Mouse (Mus musculus): ENCODE measurements around the gene Hnf1a.
"Not testable (repeated sequence)": the region's sequence is repeated elsewhere in the genome, so short reads cannot be mapped to it uniquely, and the experiment has no call there.

The Hnf1a gene

DNA sequence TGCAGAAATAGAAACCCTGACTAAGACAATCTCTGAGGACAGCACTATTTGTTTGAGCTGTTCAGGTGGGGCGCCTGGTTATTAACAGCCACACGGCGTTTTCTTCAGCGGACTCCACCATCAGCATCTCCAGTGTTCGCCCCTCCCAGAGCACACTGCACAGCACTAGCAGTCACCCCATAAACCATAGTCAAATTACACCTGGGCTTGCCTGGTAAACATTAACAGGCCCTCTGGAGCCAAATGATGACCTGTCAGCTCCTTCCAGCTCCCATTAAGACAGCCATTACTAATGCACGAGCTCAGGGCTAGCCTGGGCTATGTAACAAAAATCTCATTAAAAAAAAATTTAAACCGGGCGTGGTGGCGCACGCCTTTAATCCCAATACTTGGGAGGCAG, 25.8 kb downstream of the Hnf1a start:
- DNase-seq (ENCODE audit: low spot score in 2 of 2) = no peak

DNA sequence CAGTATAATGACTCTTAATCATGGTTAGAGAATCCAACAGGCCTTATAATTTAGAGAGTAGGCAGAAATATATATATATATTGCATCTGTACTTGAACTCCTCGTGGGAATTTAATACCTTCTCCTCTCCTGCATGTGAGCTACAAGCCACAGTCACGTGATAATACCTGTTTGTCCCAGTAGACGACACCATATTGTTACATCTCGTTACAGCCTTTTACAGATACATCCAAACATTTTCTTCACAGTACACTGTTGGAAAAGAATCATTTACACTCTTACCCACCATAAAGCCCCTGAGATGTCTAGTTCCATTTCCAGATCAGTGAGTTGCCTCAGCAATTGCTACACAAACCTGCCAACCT, 28.1 kb downstream of the Hnf1a start:
- DNase-seq (ENCODE audit: low spot score in 2 of 2) = no peak

DNA sequence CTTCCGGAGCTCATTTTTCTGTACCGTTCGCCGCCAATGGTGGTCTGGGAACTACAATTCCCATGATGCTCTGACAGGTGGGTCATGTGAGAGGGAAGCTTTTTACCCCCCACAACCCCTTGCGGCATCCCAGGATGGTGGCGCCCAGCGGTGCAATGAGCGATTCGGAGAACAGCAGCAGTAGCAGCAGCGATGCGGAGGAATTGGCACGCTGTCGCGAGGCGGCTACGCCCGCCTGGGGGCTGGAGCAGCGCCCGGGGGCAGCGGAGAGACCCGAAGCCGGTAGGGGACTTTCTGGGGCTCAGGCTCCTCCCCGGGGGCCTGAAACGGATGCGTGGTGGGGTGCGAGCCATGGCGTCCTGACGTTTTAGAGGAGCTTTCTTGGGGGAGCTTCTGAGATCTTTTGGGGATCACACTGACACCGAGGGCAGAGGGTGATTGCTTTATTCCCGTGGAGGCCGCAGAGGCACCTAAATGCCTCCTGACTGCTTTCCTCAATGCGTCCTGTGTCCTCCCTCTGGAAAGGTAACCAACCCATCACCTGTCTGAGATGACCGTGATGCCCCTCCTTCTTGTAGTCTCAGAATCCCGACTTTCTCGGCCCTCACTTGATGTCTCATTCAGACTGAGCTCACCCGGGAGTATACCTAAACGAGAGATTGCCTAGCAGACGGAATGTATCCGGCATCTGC, 28.7 kb downstream of the Hnf1a start, which contains the start of gene 2210016L21Rik:
TSS of gene 2210016L21Rik (plus strand) at position 85 of the 692 bp plus-strand sequence.
- DNase-seq (ENCODE audit: low spot score in 2 of 2) = peak; percentile 85 to 86

DNA sequence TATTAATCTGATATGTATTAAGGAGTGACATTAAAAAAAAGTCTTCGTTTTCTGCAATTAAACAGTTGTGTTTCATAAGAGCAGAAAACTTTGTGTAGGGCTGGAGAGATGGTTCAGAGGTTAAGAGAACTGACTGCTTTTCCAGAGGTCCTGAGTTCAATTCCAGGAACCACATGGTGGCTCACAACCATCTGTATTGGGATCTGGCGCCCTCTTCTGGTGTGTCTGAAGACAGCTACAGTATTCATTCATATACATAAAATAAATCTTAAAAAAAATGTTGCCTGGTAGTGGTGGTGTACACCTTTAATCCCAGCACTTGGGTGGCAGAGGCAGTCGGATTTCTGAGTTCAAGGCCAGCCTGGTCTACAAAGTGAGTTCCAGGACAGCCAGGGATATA, 29.8 kb downstream of the Hnf1a start:
- DNase-seq (ENCODE audit: low spot score in 2 of 2) = not testable (repeated sequence)

DNA sequence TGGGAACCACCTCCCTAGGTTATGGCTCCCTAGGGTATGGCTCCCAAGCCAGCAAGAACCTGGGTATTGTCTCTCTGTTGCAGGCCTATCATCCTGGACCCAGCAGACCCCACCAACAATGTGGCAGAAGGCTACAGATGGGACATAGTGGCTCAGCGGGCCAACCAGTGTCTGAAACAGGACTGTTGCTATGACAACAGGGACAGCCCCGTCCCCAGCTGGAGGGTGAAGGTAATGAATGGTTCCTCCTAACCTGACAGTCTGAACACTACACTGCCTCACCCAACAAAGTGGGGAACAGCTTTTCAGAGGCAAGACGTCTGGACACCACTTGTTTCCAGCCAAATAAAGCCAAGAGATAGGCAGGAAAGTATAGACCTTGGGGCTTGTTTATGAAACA, 35.1 kb downstream of the Hnf1a start:
- DNase-seq (ENCODE audit: low spot score in 2 of 2) = no peak

DNA sequence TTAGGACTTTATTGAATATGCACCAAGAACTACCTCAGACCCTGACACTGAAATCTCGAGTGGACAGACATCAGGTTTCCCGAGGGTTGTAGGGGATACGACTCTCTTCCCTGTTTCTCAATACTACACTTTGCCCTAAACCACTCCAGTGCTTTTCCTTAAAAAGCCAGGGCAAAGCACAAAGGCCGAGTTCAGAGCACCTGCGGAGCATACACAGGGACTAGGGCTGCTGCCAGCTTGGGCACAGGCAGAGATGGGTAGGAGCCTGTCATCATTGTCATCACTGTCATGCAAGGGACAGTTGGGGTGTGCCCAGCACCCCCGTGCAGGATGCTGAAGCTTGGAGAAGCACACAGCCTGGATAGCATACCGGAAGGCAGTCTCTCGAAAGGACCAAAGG, 37.7 kb downstream of the Hnf1a start:
- DNase-seq (ENCODE audit: low spot score in 2 of 2) = no peak

DNA sequence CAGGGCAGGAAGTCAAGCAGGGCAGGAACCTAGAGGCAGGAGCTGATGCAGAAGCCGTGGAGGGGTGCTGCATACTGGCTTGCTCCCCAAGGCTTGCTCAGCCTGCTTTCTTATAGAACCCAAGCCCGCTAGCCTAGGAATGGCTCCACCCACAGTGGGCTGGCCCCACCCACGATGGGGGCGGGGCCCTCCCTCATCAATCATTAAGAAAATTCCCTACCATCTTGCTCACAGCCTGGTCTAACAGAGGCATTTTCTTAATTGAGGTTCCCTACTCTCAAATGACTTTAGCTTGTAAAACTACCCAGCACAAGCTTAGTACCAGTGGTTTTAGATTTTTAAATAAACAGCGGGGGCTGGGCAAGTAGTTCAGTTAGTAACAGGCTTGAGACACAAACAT, 39.3 kb downstream of the Hnf1a start:
- DNase-seq (ENCODE audit: low spot score in 2 of 2) = no peak

DNA sequence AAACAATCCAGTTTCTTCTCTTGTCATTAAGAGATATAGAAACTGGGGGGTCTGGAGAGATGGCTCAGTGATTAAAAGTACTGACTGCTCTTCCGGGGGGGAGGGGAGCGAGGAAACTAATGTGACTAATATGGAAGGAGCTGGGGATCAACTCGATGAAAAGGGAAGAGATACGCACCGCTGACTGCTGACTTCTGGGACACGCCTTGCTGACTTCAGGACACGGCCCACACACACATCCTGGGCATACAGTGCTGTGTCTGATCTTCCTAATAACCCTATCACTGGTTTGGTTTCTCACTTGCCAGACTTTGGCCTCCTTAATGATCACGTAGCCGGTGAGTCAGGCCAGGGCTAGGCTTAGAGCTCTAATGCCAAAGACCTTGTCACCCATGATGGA, 44.1 kb downstream of the Hnf1a start:
- no peak for DNase-seq (ENCODE audit: low spot score in 2 of 2)

DNA sequence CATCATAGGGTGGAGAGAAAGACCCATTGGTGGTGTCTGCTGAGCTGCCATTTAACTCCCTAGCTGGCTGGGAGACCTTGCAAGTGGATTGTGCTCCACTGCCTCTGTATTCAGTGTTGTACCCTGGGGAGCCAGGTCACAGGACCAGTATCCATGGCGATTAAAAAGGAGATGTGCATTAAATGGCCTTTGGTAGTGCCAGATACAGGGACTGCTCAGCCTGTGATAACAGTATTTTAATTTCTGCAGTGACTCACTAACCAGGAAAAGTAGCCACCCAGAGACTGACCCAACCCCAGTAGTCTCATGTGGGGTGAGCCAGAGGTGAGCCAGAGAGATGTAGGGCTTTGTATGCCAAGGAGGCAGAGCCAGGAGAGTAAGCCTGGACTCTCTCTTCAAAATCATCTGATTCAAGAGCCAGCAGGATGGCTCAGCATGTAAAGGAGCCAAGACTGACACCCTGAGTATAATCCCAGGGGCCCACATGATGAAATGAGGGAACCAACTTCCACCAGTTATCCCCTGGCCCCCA, 44.7 kb downstream of the Hnf1a start:
- no peak for DNase-seq (ENCODE audit: low spot score in 2 of 2)

DNA sequence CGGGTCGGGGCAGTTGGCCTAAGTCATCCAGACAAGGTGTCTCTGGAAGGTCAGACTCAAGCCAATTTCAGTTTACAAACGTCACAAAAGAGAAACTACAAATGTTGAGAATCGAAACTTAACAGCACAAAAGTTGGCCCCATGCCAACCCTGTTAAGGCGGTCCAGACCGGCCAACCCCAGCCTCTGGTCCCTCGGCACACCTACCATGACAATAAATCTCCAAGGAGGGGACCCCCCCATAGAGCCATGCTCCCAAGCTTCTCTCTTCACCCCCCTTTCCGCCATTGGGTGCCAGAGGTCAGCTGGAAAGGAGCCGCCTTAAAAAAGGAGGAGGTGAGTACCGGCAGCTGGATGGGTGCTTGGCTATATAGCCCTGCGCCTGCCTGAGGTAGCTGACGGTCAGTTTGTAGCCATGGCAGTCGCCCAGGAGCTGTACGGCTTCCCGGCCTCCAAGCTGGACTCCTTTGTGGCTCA, 47.9 kb downstream of the Hnf1a start, which contains the start of gene Oasl1:
TSS of gene Oasl1 (plus strand) at position 243 of the 476 bp plus-strand sequence.
- DNase-seq (ENCODE audit: low spot score in 2 of 2) = no peak

DNA sequence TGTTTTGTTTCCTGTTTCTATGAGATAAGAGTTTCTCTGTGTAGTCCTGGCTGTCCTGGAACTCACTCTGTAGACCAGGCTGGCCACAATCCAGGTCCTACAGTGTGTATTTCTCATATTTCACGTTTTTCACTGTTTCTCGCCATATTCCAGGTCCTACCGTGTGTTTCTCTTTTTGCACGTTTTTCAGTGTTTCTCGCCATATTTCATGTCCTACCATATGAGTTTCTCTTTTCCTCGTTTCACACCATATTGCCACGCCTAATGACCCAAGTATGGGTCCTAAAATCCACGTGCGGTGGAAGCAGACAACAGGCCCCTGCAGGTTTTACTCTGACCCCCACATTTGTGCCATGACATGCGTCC, 48.5 kb downstream of the Hnf1a start:
- DNase-seq (ENCODE audit: low spot score in 2 of 2) = no peak

DNA sequence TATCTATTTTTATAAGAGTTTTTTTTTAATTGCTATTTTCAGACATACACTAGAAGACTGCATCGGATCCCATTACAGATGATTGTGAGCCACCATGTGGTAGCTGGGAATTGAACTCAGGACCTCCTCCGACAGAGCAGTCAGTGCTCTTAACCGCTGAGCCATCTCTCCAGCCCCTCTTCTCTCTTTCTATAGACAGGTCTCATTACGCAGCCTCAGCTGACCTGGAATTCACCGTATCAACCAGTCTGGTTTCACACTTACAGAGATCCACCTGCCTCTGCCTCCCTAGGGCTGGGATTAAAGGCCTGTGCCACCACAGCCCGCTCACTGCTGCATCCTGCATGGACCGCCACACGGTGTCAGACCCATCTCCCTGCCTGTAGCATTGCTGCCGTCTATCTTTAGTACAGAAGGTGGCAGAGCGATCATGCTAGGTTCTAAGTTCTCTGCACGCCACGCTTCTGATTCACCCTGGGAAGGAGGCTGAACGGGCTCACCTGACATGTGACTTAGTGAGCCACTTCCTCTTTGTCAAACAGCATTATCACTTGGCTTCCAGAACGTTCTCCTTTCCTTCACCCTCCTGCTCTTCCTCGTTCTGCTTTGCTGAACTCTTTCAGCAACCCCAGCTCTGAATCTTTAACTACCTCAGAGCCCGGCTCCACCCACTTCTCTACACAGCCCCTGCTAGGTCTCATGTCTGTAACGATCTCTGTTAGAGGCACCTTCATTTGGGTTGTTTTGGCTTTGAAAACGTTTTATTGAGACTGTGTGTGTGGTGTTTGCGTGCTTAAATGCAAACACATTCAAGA, 49.1 kb downstream of the Hnf1a start:
- no peak for DNase-seq (ENCODE audit: low spot score in 2 of 2)

DNA sequence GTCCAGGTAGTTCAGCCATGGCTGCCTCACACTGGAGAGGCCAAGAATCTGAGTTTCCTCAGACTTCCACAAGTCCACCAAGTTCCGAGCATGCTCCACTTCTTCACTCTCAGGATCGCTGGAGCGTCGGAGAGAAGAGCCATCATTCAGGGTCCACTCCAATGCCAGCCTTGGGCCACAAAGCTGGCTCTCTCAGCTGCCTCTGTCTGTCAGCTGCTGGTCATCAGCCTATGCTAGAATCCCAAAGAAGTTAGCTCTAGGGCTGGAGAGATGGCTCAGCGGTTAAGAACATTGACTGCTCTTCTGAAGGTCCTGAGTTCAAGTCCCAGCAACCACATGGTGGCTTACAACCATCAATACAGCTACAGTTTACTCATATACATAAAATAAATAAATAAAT, 53.5 kb downstream of the Hnf1a start:
- not testable (repeated sequence) for DNase-seq (ENCODE audit: low spot score in 2 of 2)

DNA sequence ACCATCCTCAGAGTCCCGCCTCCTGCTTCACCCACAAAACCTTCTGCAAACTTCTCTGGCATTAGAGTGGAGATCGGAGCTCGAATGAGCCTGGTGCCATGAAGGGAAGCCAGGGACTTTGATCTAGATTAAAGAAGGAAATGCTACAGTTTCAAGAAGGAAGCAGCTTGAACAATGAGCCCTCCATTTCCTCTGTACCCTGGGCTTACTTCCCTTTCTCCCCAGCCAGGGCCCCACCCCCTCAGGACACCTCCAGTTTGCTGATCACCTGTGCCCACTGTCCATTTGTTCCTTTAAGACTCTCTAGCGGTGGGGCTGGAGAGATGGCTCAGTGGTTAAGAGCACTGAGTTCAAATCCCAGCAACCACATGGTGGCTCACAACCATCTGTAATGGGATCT, 54.1 kb downstream of the Hnf1a start:
- no peak for DNase-seq (ENCODE audit: low spot score in 2 of 2)

DNA sequence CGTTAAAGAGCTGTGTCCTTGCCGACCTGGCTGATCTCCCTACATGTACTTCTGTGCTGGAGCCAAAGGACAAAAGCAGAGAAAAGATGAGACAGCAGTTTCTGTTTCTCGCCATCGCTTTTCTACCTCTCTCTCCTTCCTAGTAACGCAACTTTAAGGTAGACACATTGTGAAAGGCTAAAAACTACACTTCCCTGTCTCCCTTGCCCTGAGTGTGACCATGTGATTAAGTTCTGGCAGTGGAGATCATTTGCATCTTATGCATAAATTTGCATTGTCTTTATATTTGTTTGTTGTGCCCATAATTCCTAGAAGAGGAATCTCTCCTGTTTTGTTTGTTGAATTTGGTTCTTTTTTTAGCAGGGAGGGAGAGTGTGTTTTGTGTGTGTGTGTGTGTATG, 55.0 kb downstream of the Hnf1a start:
- no peak for DNase-seq (ENCODE audit: low spot score in 2 of 2)

DNA sequence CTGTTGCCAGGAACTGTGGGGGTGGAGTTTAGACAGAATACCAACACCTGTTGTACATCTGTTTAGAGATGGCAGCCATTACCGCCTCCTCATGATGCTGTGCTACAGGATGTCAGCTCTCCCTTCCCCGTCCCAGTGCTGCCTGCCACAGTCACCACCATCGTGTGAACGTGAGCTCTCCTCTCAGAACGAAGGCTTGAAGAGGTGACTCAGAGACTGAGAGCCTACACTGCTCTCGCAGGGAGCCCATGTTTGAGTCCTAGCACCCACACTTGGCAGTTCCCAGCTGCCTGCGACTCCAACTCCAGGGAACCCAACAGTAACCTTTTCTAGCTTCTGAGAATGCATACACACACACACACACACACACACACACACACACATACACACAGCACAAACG, 56.0 kb downstream of the Hnf1a start:
- DNase-seq (ENCODE audit: low spot score in 2 of 2) = no peak

DNA sequence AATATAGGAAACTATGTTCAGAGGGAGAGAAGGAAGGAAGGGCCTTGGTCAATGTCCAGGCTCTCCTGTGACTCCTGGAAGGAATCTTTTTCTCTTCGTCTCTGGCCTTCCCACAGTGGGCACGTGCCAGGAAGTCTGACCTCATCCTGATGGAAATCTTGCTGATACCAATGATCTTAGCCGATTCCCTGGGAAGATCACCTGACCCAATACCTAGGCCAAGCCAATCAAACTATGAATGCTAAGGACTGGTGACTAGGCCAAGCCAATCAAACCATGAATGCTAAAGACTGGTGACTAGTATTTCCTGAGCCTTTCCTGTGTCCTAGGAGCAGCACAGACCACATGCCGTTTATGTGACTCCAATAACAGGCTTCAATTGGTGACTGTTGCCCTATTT, 57.2 kb downstream of the Hnf1a start:
- no peak for DNase-seq (ENCODE audit: low spot score in 2 of 2)

DNA sequence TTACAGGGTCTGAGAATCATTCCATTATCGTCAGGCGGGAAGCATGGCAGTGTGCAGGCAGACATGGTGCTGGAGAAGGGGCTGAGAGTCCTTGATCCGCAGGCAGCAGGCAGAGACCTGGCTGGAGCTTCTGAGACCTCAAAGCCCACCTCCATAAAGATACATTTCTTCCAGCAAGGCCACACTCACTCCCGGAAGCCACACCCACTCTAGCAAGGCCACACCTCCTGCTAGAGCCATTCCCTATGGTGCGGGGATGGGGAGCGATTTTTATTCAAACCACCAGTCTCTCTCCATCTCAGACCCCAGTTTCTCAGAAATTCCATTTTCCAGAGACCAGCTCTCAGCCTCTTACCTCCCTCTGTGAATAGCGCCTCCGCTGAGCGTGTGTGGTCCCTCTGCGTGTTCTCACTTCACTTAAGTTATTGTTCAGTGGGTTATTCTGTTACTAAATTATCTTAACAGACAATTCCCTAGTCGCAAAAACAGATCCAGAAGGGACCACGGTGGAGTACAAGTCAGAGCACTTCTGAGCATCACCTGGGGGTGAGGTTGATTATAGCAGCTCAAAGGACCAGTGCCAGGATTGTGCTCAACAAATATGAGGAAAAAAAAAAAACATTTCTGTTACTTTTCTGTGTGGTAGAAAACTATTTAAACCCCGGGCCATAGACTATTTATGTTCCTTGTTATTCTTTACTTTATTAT, 62.1 kb downstream of the Hnf1a start:
- no peak for DNase-seq (ENCODE audit: low spot score in 2 of 2)

DNA sequence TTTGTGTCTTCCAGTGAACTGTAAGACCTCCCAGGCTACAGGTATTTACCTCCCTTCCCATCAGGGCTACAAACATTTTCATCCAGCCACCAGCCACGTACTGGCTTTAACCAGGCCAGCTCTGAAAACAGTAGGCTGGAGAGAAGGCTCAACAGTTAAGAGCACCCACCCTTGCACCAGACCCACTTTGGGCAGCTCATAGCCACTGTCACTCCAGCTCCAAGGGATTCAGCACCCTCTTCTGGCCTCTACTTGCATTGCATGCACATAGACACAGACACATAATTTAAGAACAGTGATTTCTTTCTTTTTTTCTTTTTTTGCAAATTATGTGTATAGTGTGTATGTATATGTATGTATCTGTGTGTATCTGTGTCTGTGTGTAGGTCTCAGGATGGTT, 68.5 kb downstream of the Hnf1a start:
- peak in 1 of 2 experiments; percentile 20 for DNase-seq (ENCODE audit: low spot score in 2 of 2)
